Mouse (Mus musculus): ENCODE measurements around the gene Smagp.

DNA sequence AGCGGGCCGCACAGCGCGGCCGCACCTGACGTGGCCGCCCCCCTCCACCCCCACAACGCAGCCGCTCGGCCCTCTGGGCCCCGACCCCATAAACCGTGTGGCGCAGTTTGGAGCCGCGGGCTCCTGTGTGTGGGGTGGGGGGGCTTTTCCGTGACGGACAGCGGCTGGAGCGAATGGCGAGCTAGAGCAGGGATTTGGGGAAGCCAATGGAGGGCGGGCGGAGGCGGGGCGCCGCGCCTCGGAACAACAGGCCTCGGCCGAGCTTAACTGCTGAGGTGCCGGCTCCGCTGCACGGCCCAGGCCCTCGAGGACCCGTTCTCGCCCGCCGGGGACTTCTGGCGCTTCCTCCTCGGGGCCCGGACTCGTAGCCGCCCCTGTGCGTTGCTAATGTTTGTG, 20.9 kb downstream of the Smagp start:
- no peak for TF ChIP-seq CTCF (IDR thresholded peaks at IDR 0.05; ENCODE audit: borderline replicate concordance, insufficient read depth, low read depth, low read length)
- no peak; the same call in 1 of the 2 replicates for TF ChIP-seq POLR2A (IDR thresholded peaks at IDR 0.05; ENCODE audit: borderline replicate concordance, insufficient read depth, low read length)

All from cerebellum, adult 2 months (tissue).